Mouse (Mus musculus) embryonic stem cell, embryonic (primary cell): ENCODE data around the gene Irx4.

Experiments used
- CTCF ChIA-PET, 4 experiments: fragments of 300-600 bp in 2 of 4; fragments of 350-600 bp in 2 of 4; sonication (Branson Sonifier 250); formaldehyde crosslinking; loops; one replicate each; lab custom pipeline; 2022; ENCODE audit warnings: inconsistent platforms in 2 of 4; lab: Charles Lee
- POLR2A ChIA-PET, 4 experiments: fragments of 300-600 bp in 2 of 4; fragments of 350-600 bp in 2 of 4; sonication (Branson Sonifier 250); formaldehyde crosslinking; loops; one replicate each; lab custom pipeline; 2022; ENCODE audit warnings: antibody characterized with exemption in 4 of 4, inconsistent platforms in 1 of 4; lab: Charles Lee

The Irx4 gene

DNA sequence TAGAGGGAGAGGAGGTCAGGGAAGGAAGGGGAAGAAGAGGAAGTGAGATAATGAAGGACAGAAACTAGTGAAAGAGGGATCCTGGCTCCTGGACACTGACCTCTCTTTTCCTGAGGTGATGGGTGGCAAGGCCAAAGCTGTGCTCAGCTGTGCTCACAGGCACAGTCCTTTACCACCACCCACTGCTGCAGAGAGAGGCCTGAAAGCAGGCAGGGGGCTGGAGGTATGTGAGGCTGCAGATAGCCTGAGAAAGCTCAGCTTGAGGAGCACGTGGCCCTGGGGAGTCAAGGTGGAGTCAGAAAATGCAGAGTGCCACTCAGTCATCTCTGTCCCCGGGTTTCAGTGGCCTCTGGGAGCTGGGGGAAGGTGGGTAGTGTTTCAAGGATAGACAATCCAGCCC is 30.8 kb downstream of the Irx4 start:
- CTCF ChIA-PET, result interaction anchor here in 1 of 4 experiments (1.1 kb wide), 1 partner anchor 37 kb away, joined by 3 read pairs; no protein-coding TSS in a partner anchor
- POLR2A ChIA-PET, result interaction anchor here in 1 of 4 experiments (0.6 kb wide), 1 partner anchor 37 kb away, joined by 4 read pairs; no protein-coding TSS in a partner anchor

DNA sequence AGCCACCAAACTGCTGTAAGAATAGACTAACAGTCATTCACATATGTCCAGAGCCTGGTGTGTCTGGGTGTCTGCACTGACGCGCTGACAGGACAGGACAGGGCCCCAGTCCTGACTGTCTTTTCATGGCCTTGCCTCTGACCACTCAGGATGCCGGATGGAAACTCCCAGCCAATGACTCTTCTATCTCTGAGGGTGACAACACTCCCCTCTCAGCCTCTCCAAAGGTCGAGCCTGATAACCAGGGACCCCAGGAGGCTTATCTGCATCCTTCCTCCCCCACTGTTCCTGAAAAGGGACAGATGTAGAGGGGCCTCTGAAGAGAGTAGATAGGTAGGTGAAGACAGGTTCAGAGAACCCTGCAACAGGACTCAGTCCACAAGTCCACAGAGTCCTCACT is 38.4 kb downstream of the Irx4 start:
- ChIA-PET POLR2A (no interaction called here), CTCF (no interaction called here)

DNA sequence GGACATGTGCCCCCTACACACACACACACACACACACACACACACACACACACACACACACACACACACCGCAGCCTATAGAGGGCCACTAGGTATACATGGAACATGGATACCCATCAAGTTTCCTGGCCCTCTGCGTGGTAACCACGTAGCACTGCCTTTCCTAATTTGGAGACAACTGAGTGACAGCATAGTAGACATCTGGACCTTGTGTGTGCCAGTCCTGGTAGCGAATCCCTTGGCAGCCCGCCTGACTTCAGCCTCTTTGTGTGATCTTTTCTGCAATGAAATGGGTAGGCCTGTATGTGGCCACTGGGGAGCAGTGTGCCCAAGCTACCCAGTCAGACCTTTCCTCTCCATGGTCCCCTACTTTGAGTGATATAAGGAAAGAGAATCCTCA is 39.0 kb downstream of the Irx4 start:
- POLR2A ChIA-PET, result no interaction called here

DNA sequence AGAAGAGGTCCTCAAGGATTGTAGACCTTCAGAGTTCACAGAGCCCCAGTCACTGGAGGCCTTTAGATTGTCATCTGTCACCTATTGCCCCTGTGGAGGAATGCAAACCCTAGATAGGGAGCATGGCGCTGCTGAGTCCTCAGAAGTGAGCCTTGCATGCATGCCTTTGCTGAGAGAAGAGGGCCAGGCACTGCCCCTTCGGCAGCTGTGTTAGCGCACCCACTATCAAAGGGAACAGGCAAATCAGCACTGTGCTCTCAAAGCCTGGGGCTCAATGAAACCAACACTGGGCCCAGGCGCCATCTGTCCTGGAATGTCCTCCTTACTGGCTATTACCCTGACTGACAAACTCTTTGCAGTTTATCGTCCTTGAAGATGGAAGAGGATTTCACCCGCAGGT is 44.5 kb downstream of the Irx4 start:
- CTCF ChIA-PET, result no interaction called here
- POLR2A ChIA-PET, result no interaction called here

More for the DNA sequence above, 39.0 kb downstream of the Irx4 start:
- CTCF ChIA-PET, result no interaction called here

DNA sequence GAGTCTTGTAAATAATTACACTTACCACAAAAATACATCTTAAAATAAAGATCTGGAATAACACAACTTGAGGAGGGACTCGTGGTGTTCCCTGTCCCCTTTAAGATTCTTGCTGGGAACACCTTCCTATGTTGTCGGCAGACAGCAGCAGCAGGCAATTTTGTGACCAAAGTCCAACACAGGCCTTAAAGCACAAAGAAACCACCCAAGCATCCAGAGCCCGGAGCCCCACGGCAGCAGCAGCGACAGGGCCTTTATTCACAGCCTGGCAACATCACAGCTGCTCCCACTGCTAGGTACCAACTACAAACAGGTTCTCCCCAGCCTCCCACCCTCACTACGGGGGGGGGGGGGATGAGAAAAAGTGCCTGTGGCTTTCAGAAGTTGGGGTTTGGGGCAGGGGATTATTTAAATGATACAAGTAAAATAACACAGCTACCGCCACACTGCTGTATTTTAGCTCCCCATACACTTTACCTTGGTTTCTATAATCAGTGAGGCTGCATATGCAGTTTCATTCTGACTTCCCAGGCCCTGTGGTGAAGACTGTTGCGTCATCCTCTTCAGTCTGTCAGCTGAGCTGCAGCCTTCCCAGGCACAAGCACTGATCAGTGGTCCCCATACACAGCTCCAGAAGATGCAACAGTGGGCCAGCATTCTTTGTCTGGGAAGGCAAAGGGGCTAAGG is 45.3 kb downstream of the Irx4 start:
- CTCF ChIA-PET, result interaction anchor here (0.5 to 1.8 kb wide), 5 partner anchors 24 to 284 kb away, joined by 3 to 9 read pairs (median 5); no protein-coding TSS in a partner anchor
- POLR2A ChIA-PET, result interaction anchor here in 3 of 4 experiments (0.9 to 2.1 kb wide), 8 partner anchors 9 to 43 kb away, joined by 3 to 7 read pairs (median 4); partner anchors contain the start of genes Mrpl36 (in 2 of the 3) and Ndufs6 (in 2 of the 3)

DNA sequence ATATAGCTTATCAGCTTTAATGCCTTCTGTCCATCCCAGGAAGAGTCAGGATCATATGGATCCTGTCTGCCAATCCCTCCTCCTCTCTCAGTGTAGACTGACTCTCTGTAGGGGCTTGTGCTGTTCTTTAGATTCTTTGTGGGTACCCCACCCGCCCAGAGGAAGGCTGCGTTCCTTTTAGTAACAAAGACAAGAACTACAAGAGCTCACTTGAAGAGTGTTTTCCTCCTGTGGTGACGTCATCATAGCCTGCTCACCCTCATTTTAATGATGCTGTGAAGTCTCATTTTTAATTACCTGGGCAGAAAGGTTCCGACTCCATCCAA is 45.8 kb downstream of the Irx4 start:
- POLR2A ChIA-PET, result interaction anchor here in 3 of 4 experiments (0.9 to 2.1 kb wide), 10 partner anchors 10 to 44 kb away, joined by 3 to 7 read pairs (median 4); partner anchors contain the start of genes Mrpl36 (in 3 of the 3) and Ndufs6 (in 3 of the 3)
- CTCF ChIA-PET, result interaction anchor here in 3 of 4 experiments (0.6 to 1.8 kb wide), 5 partner anchors 32 to 151 kb away, joined by 3 to 9 read pairs (median 5); no protein-coding TSS in a partner anchor

DNA sequence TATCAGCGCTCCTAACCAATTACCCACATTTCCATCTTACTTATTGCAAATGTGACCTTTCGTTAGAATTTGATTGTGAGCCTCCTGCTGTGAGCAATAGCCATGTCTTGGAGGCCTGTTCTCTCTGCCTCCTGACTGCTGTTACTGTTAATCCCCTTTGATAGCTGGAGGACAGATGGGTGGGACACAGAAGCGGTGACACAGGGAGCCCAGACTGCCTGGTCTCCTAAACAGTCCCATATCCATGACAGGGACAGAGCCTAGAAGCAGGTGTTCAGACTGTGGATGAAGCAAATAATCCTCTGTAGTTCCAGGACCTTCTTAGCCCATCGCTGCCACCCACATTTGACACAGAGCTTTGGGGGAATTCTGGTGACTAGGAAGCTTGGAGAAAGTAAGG is 46.2 kb downstream of the Irx4 start:
- POLR2A ChIA-PET, result interaction anchor here in 3 of 4 experiments (0.6 to 2.1 kb wide), 9 partner anchors 10 to 209 kb away, joined by 3 to 7 read pairs (median 4); partner anchors contain the start of genes Mrpl36 (in 3 of the 3) and Ndufs6 (in 3 of the 3)
- CTCF ChIA-PET, result interaction anchor here in 2 of 4 experiments (0.7 to 1.8 kb wide), 4 partner anchors 18 to 146 kb away, joined by 3 to 9 read pairs (median 4); no protein-coding TSS in a partner anchor

DNA sequence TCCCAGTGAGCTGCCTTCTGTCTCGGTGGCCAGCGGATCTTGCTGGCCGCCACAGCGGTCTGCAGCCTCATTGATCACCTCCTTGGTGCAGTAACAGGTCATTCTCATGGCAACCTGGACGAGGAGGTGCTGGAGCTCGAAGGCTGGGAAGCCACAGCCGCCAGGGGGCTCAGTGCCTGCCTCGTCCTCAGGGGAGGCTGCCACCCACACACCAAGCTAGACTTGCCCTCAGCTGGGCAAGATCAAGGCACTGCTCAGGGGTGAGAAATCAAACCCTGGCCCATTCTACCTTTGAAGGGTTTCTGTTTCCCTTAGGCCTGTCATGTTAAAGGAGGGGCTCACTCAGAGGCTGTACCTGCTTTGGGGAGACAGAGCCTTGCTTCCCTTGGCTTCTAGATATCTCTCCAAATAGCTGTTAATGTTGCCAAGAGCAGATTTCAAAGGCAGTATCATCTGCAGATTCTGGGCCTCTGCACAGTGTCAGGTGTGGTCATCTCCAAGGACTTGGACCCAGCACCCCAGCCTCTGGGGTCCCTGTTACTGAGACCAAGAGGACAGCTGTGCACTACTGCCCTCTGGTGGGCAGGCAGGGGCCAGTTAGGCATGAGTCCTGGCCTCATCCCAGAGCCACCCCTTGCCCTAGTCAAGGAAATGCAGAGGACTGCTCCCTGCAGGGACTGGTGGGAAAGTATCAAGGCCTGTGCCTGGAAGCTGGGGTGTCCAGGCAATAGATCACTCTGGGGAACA is 50.1 kb downstream of the Irx4 start:
- ChIA-PET POLR2A (interaction anchor here (0.5 to 3.4 kb wide), 12 partner anchors 10 to 682 kb away, joined by 3 to 12 read pairs (median 4); partner anchors contain the start of genes Irx2 (in 1 of the 4), Mrpl36 (in 1 of the 4) and Ndufs6 (in 1 of the 4)), CTCF (interaction anchor here (0.5 to 3.2 kb wide), 49 partner anchors 7 to 614 kb away, joined by 3 to 32 read pairs (median 4); partner anchors contain the start of genes Mrpl36 (in 3 of the 4) and Ndufs6 (in 3 of the 4))
